Mouse (Mus musculus) midbrain, embryonic 12.5 days (tissue): ENCODE data around the gene Rnd3. TPM values are rescaled to one million over a fixed set of nuclear protein-coding genes. Genes with fewer than 3 reads are reported as not detected.

Experiments
- ATAC-seq: fragments of 200-750 bp; cut with Nextera tagmentation; 2 replicates; pipeline ENCODE4 v1.8.0; 2017; ENCODE audit warnings: low read depth, moderate TSS enrichment, moderate library complexity; ENCODE audit not compliant: low FRiP score
- H3K27ac ChIP-seq: fragments of 300-500 bp; sonication (generic); replicated peaks from 2 replicates; pipeline ENCODE4 v1.5.1; 2016; ENCODE audit warnings: mild to moderate bottlenecking
- H3K27me3 ChIP-seq: fragments of 300-500 bp; sonication (generic); 2 replicates; pipeline ENCODE4 v1.6.1; 2016; ENCODE audit warnings: mild to moderate bottlenecking
- H3K36me3 ChIP-seq: fragments of 300-500 bp; sonication (generic); 2 replicates; pipeline ENCODE4 v1.6.1; 2016
- H3K4me1 ChIP-seq: fragments of 300-500 bp; sonication (generic); 2 replicates; pipeline ENCODE4 v1.6.1; 2016
- H3K4me2 ChIP-seq: fragments of 300-500 bp; sonication (generic); replicated peaks from 2 replicates; pipeline ENCODE4 v1.6.1; 2016; ENCODE audit warnings: mild to moderate bottlenecking, moderate library complexity
- H3K4me3 ChIP-seq: fragments of 300-500 bp; sonication (generic); 2 replicates; pipeline ENCODE4 v1.5.1; 2016; ENCODE audit warnings: mild to moderate bottlenecking
- H3K9ac ChIP-seq: fragments of 300-500 bp; sonication (generic); replicated peaks from 2 replicates; pipeline ENCODE4 v1.6.1; 2016; ENCODE audit warnings: mild to moderate bottlenecking, moderate library complexity
- H3K9me3 ChIP-seq: fragments of 300-500 bp; sonication (generic); 2 replicates; pipeline ENCODE4 v1.6.1; 2016; ENCODE audit warnings: mild to moderate bottlenecking
- WGBS: fragments of 180-500 bp; shearing (Covaris S2); methylation state at CpG from one replicate; pipeline ENCODE4 v1.1.7; 2016; 5-methylcytosine and 5-hydroxymethylcytosine counted together
- polyA plus RNA-seq: library from polyadenylated mRNA; unstranded; fragments of >200 nt; fragmentation: Nextera tagmentation; extraction: Ambion mirVana; gene quantifications from 2 replicates; pipeline ENCODE4 v1.2.1, GENCODE M21; 2016

Gene Rnd3
- polyA plus RNA-seq, 1 experiment from 2014 or later = 352 TPM

DNA sequence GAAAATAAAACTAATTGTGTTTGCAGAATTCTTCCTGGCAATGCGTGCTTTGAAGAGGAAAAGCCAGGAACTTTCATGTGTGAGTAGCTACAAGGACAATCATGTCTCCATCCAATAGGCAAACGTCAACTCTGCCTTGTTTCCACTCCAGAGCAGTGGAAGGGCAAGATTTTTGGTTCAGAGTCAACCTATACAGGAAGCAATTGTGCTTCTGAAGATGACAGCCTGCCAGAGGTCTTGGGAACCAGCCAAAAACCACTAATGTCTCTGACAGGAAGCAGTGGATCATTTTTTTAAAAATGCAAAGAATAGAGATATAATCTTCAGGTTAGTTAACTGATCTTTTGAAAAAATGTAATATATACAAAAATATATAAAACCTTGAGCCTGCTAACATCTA lies 38.6 kb downstream of the Rnd3 start:
- H3K4me2 ChIP-seq = no peak overlapping the region
- no peak for ATAC-seq
- H3K4me3 ChIP-seq = no peak overlapping the region
- no peaks in the 10 kb centered on the region for H3K36me3 ChIP-seq
- no peaks in the 10 kb centered on the region for H3K4me1 ChIP-seq
- WGBS = 81% methylated on average over 2 of the region's 2 CpGs
- H3K27ac ChIP-seq = no peak overlapping the region
- no peak overlapping the region for H3K9ac ChIP-seq
- no peaks in the 10 kb centered on the region for H3K27me3 ChIP-seq
- H3K9me3 ChIP-seq = no peaks in the 10 kb centered on the region

DNA sequence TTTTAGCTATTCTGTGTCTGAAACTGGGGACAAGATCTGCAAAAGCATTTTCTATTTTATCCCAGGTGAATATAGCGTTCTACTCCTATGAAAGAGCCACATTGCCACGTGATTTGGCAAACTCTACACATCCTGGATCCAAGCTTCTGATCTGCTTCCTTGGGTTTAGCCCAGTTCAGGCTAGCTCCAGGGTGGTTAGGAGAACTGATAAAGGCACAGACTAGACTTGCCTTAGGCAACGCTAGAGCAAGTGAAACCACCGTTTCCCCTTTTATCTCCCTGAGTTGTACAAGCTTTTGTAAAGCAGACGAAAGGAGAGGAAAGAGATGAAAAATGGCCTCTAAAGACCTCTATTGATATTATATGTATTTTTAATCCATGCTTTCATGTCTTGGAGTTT lies 40.3 kb downstream of the Rnd3 start:
- 80% methylated on average over 5 of the region's 5 CpGs for WGBS
- Histone ChIP-seq H3K36me3 (no peaks in the 10 kb centered on the region), H3K9me3 (no peaks in the 10 kb centered on the region), H3K4me1 (no peaks in the 10 kb centered on the region), H3K27me3 (no peaks in the 10 kb centered on the region), H3K27ac (no peak overlapping the region), H3K9ac (no peak overlapping the region), H3K4me2 (no peak overlapping the region), H3K4me3 (no peak overlapping the region)
- ATAC-seq = no peak

DNA sequence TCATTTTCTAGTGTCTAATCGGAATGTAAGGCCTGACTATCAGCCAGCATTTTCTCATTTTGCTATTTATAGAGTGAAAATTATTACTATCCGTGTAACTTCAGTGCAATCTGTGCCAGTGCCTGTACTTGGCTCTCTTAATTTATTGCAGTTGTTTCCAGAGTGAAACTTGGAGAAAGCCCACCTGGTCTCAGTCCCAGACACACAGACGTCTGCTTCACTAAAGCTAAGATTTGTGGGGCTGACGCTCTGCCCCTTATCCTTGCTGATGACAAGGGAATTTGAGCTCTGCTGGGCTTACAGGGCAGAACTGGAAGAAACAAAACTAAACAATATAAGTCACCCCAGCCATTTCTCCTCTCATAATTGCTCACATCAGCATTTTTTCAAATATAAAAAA lies 47.7 kb downstream of the Rnd3 start:
- no peak overlapping the region for H3K4me2 ChIP-seq
- no peak overlapping the region for H3K27ac ChIP-seq
- no peak overlapping the region for H3K9ac ChIP-seq
- peaks cover 7% of the 10 kb centered on the region; the same call in 1 of the 2 replicates for H3K4me1 ChIP-seq
- no peak for ATAC-seq
- 79% methylated on average over 4 of the region's 4 CpGs for WGBS
- no peaks in the 10 kb centered on the region for H3K36me3 ChIP-seq
- no peaks in the 10 kb centered on the region for H3K27me3 ChIP-seq
- H3K4me3 ChIP-seq = no peak overlapping the region
- H3K9me3 ChIP-seq = no peaks in the 10 kb centered on the region

DNA sequence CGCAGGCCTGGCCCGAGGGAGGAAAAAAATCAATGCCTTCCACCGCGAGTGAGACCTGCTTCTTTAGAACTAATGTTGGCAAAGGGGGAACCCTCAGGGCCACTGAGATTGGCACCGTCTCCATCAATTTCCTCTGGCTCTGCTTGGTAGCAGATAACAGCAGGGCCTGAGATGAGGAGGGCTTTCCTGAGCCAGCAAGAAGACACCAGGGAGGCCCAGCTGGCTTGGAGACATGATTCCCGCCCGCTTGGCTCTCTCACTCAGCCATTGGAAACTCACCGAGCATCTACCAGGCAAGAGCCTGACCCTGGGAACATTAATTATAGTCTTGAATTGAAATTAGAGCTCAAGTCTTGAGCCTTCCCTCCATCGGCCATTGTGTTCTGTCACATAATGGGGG lies 48.9 kb downstream of the Rnd3 start:
- Histone ChIP-seq H3K27ac (peak overlapping the region; percentile 61), H3K9me3 (no peaks in the 10 kb centered on the region), H3K4me1 (peaks cover 7% of the 10 kb centered on the region; the same call in 1 of the 2 replicates), H3K27me3 (no peaks in the 10 kb centered on the region), H3K4me3 (no peak overlapping the region), H3K36me3 (no peaks in the 10 kb centered on the region), H3K4me2 (no peak overlapping the region), H3K9ac (no peak overlapping the region)
- no peak for ATAC-seq
- 56% methylated on average over 9 of the region's 9 CpGs for WGBS

DNA sequence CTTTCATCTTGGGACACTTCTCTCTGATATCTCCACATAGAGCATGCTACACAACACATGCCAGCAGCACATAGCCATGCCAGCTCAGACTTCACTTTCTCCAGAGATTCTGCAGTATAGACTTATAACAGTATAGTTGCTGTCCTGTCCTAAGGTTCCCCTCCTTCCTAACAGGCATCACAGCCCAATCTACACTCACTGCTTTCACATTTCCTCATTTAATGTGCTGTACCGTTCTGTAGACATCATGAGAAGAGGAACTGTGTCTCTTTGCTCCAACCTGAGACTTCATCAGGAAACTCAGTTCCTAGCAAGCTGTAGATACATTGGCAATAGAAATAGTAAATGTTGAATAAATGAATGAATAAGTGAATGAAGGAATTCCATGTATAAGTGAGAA lies 49.7 kb downstream of the Rnd3 start:
- Histone ChIP-seq H3K4me1 (peaks cover 7% of the 10 kb centered on the region; the same call in 1 of the 2 replicates), H3K9ac (no peak overlapping the region), H3K4me2 (no peak overlapping the region), H3K27me3 (no peaks in the 10 kb centered on the region), H3K9me3 (no peaks in the 10 kb centered on the region), H3K4me3 (no peak overlapping the region), H3K27ac (no peak overlapping the region), H3K36me3 (no peaks in the 10 kb centered on the region)
- 90% methylated on average over 1 of the region's 1 CpGs for WGBS
- no peak for ATAC-seq

DNA sequence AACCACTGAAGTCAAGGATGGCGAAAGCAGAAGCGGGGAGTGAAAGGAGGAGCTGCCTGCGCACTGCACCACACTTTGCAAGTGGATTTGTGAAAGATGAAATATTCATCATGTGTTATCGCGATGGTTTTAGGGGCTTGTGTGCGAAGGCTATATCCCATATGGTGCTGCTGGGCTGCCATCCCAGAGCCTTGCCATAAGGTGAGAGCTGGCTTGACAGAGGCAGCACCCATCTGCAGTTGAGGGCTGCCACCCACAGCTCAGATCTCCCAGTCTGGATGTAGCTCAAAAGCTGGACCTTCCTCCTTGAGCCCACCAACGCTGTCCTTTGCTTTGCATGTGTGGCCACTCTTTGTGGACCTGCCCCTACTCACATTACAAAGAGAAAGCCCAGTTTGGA lies 58.2 kb downstream of the Rnd3 start:
- H3K4me2 ChIP-seq = peak overlapping the region; percentile 19; the same call in 1 of the 2 replicates
- no peaks in the 10 kb centered on the region for H3K27me3 ChIP-seq
- peak overlapping the region; percentile 76 for H3K27ac ChIP-seq
- H3K4me1 ChIP-seq = peaks cover 52% of the 10 kb centered on the region
- no peaks in the 10 kb centered on the region for H3K36me3 ChIP-seq
- H3K4me3 ChIP-seq = no peak overlapping the region
- ATAC-seq = peak; percentile 24; the same call in 1 of the 2 replicates
- 53% methylated on average over 7 of the region's 7 CpGs for WGBS
- no peaks in the 10 kb centered on the region for H3K9me3 ChIP-seq
- no peak overlapping the region for H3K9ac ChIP-seq

DNA sequence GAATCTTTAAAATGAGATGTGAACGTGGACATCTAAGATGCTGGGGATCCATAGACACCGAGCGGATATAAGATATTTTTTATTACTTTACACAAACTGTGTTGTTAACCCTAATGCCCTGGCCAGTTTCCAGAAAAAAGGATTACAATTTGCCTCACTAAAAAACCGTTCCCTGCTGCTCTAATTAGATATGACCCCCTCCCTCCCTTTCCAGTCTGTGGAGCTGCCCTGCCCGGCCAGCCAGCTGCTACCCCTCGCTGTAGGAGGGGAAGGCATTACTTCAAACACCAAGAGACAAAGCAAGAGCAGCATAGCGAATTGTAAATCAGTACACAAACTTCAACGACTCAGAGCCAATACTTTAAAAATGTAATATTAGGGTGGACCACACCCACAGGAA lies 58.9 kb downstream of the Rnd3 start:
- H3K4me1 ChIP-seq = peaks cover 56% of the 10 kb centered on the region

DNA sequence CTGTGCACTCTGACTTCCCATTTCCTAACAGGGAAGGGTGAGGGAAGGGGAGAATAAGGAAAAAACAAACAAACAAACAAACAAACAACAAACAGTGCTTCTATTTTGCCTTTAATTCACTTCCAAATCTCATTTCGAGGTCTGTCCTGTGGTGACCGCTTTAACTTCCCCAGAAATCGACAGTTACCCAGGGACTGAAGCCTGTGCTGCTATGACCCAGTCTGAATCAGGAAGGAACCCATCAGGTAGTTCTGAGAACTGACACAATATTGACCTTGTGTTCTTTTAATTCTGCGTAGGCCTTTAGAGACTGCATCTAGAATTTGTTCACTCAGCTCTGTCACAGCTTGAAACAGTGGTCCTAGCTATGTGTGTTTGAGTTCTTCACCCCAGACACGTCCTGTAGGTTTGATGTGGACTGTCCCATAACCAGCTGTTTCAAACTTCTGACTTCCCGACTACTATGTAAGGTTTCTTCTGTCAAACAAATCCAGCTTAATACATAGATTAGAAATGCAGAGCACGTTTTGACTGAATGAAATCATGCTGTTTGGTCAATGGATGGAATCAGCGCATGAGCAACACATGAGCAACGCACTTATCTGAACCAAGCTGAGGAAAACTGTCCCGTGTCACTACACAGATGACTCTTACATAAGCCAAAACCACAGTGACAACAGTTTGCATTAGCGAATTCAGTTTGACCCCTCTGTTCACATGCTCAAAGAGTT lies 59.9 kb downstream of the Rnd3 start:
- no peak for ATAC-seq
- Histone ChIP-seq H3K4me2 (no peak overlapping the region), H3K4me1 (peaks cover 59% of the 10 kb centered on the region), H3K36me3 (no peaks in the 10 kb centered on the region), H3K9me3 (no peaks in the 10 kb centered on the region), H3K9ac (no peak overlapping the region), H3K27me3 (no peaks in the 10 kb centered on the region), H3K4me3 (no peak overlapping the region), H3K27ac (peak overlapping the region; percentile 93)
- WGBS = 66% methylated on average over 11 of the region's 11 CpGs

More for the DNA sequence above, 58.9 kb downstream of the Rnd3 start:
- H3K9ac ChIP-seq = no peak overlapping the region
- 10% methylated on average over 8 of the region's 8 CpGs for WGBS
- peak; percentile 72 for ATAC-seq
- no peak overlapping the region for H3K4me3 ChIP-seq
- H3K27me3 ChIP-seq = no peaks in the 10 kb centered on the region
- H3K9me3 ChIP-seq = no peaks in the 10 kb centered on the region
- no peaks in the 10 kb centered on the region for H3K36me3 ChIP-seq
- H3K4me2 ChIP-seq = peak overlapping the region; percentile 19; the same call in 1 of the 2 replicates
- H3K27ac ChIP-seq = peak overlapping the region; percentile 76

DNA sequence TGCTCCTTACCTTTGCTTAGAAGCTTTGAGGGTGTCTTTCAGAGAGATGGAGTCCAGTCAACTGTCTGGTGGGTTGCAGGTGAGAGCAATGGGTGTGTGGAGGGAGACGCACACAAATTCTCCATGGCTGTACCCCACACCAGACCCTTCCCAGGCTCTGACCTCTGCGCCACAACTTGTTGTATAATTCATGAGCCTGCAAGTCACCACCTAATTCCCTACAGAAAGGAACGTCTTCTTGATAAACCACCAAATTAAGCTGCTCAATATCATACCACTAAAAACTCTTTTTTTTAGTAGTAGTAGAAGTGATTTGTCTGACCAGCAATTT lies 60.8 kb downstream of the Rnd3 start:
- Histone ChIP-seq H3K4me1 (peaks cover 61% of the 10 kb centered on the region), H3K27ac (peak overlapping the region; percentile 93), H3K9me3 (no peaks in the 10 kb centered on the region), H3K4me2 (peak overlapping the region; percentile 41), H3K27me3 (no peaks in the 10 kb centered on the region), H3K9ac (no peak overlapping the region), H3K4me3 (0 out of 2 replicates have a peak overlapping the region, but pooled peaks have one; percentile 15), H3K36me3 (no peaks in the 10 kb centered on the region)
- WGBS = 17% methylated on average over 3 of the region's 3 CpGs
- peak; percentile 59 for ATAC-seq

DNA sequence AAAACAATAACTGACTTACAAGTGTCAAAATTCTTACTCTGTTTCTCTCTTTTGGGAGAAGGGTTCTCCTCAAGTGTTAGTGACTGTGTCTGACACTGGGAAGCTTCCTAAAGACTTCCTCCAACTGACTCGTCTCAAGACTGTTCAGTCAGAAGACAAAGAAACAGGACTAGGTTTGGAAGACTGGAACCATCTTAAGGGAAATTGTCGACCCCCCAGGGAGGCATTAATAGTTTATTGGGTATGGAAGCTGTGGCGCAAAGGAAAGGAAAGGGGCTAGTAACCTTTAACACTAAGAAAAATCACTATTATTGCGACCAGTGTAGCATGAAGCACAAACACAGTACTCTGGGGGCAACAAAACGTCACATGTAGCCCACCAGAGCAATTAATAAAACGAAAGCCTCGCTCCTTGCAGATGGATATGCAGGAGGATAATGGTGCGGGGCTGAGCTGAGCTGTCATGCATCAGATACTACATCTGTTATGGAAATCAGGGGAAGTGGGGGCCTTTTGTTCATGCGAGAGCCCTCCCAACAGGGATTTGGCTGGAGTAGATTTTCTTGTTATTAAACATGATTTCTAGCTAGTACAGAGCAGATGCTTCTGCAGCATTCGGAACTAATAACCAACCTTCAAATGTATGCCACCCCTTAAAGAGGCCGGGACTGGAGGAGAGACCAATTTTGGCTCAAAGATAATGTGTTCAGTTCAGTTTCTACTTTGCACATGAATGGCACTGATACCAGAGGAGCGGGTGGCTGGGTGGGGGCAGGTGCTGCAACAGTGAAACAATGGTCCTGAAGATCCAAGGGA lies 61.4 kb downstream of the Rnd3 start:
- 0 out of 2 replicates have a peak overlapping the region, but pooled peaks have one; percentile 15 for H3K4me3 ChIP-seq
- H3K4me1 ChIP-seq = peaks cover 66% of the 10 kb centered on the region

DNA sequence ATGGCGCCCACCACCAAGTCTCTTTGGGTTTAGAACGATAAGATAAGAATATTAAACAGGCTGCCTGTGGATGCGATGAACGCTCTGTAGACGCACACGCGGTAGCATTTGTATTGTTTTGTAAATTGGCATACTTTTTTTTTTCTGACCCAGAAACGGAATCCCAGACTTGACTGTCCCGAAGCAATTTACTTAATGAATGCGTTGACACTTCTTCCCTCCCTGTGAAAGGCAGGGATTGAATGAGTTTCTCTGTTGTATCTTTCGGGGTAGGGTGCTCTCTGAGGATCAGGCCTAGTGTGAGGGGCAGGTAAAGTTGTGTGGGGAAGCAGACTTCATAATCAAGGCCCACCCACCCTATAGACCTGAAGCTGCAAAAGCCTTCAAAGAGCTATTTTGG lies 63.8 kb downstream of the Rnd3 start:
- no peak overlapping the region for H3K4me2 ChIP-seq
- H3K4me1 ChIP-seq = peaks cover 68% of the 10 kb centered on the region
- no peak for ATAC-seq
- no peak overlapping the region for H3K4me3 ChIP-seq
- H3K27me3 ChIP-seq = no peaks in the 10 kb centered on the region
- H3K9me3 ChIP-seq = no peaks in the 10 kb centered on the region
- 47% methylated on average over 11 of the region's 11 CpGs for WGBS
- H3K36me3 ChIP-seq = no peaks in the 10 kb centered on the region
- peak overlapping the region; percentile 58 for H3K27ac ChIP-seq
- no peak overlapping the region for H3K9ac ChIP-seq

More for the DNA sequence above, 61.4 kb downstream of the Rnd3 start:
- WGBS = 17% methylated on average over 12 of the region's 12 CpGs
- Histone ChIP-seq H3K27ac (peak overlapping the region; percentile 93), H3K9me3 (no peaks in the 10 kb centered on the region), H3K9ac (no peak overlapping the region), H3K4me2 (peak overlapping the region; percentile 41), H3K27me3 (no peaks in the 10 kb centered on the region), H3K36me3 (no peaks in the 10 kb centered on the region)
- peak; percentile 84 for ATAC-seq

DNA sequence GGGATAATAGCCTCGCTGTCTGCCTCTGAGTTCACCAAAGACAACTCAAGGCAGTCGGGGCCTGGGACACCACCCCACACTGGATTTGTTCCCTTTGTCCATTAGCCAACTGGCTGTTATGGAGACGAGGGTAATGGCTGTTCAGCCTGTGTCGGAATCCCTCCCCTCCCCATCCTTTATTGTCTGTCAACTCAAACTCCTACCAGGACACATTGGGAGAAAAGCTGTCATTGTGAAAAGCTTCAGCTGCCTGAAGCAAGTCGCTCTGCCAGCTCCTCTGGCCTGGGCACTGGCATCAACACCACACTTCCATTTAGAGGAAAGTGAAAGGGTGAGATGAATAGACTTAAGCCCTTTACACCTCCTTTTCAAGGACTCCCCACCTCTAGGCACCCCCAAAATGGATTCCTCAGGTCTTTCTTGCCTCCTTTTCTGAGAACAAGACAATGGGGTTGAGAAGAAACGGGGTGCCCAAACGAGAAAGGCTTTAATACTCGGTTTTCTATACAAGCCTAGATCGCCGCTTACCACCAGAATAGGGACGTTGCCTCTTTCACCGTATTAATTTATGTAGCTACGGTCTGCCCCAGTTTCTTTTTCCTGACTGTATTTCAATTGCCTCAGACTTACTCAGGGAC lies 66.1 kb downstream of the Rnd3 start:
- H3K36me3 ChIP-seq = no peaks in the 10 kb centered on the region
- H3K4me3 ChIP-seq = no peak overlapping the region
- peak; percentile 67 for ATAC-seq
- H3K27me3 ChIP-seq = no peaks in the 10 kb centered on the region
- peaks cover 44% of the 10 kb centered on the region for H3K4me1 ChIP-seq
- no peak overlapping the region for H3K9ac ChIP-seq
- H3K27ac ChIP-seq = peak overlapping the region; percentile 72
- 37% methylated on average over 13 of the region's 13 CpGs for WGBS
- no peak overlapping the region for H3K4me2 ChIP-seq
- H3K9me3 ChIP-seq = no peaks in the 10 kb centered on the region
